Mouse (Mus musculus) hindbrain, embryonic 11.5 days (tissue): ENCODE measurements around the gene Spin2d. TPM values are rescaled to one million over a fixed set of nuclear protein-coding genes. Genes with fewer than 3 reads are reported as not detected.

ENCODE experiments used
- polyA plus RNA-seq: library from polyadenylated mRNA; unstranded; fragments of >200 nt; fragmentation: Nextera tagmentation; extraction: Ambion mirVana; gene quantifications from 2 replicates; pipeline ENCODE4 v1.2.1, GENCODE M21; 2014

Gene Spin2d
- polyA plus RNA-seq, 1 experiment from 2014 or later = not detected

Other genes starting within 250 kb of the Spin2d start
- gene Zfp185, start 189.7 kb downstream of the Spin2d start, polyA plus RNA-seq = 5.8 and 6.1 TPM in 2 replicates
- gene Pnma5, start 139.9 kb downstream of the Spin2d start, polyA plus RNA-seq = not detected in 2 replicates
- 0.27 and 0.90 TPM in 2 replicates for gene Pnma3, start 112.2 kb downstream of the Spin2d start, polyA plus RNA-seq
- gene Xlr4a, start 94.5 kb downstream of the Spin2d start, polyA plus RNA-seq = 0.43 TPM in 1 of 2 replicates, not detected in the other
- gene Xlr3a, start 79.9 kb downstream of the Spin2d start, polyA plus RNA-seq = 4.5 and 6.0 TPM in 2 replicates
- not detected in 2 replicates for gene Gm14685, start 59.9 kb downstream of the Spin2d start, polyA plus RNA-seq
- not detected in 2 replicates for gene Xlr5b, start 28.2 kb downstream of the Spin2d start, polyA plus RNA-seq
- gene DXBay18, start 27.5 kb downstream of the Spin2d start, polyA plus RNA-seq = 0.11 TPM in 1 of 2 replicates, not detected in the other
- gene Xlr3b, start 15.2 kb upstream of the Spin2d start, polyA plus RNA-seq = 19.0 and 20.5 TPM in 2 replicates
- 0.35 and 0.49 TPM in 2 replicates for gene Xlr4b, start 37.3 kb upstream of the Spin2d start, polyA plus RNA-seq
- gene F8a, start 51.3 kb upstream of the Spin2d start, polyA plus RNA-seq = 16.4 and 17.6 TPM in 2 replicates
- gene Xlr4c, start 66.1 kb upstream of the Spin2d start, polyA plus RNA-seq = not detected in 2 replicates
- gene Xlr3c, start 88.4 kb upstream of the Spin2d start, polyA plus RNA-seq = 0.37 and 0.75 TPM in 2 replicates
- not detected in 2 replicates for gene Xlr5a, start 116.0 kb upstream of the Spin2d start, polyA plus RNA-seq
- not detected in 2 replicates for gene Xlr5c, start 116.0 kb upstream of the Spin2d start, polyA plus RNA-seq
- gene Gm45015, start 159.9 kb upstream of the Spin2d start, polyA plus RNA-seq = not detected in 2 replicates
- 15.0 and 16.9 TPM in 2 replicates for gene Zfp275, start 165.6 kb upstream of the Spin2d start, polyA plus RNA-seq
- not detected in 2 replicates for gene Gm18336, start 221.7 kb upstream of the Spin2d start, polyA plus RNA-seq
- 0.11 and 0.21 TPM in 2 replicates for gene Zfp92, start 234.1 kb upstream of the Spin2d start, polyA plus RNA-seq